9 mouse cellular contexts compared by ENCODE assay signal in genomic region chr7:101822836-101823757, GRCm38 (mm10). TPM values are rescaled to one million over a fixed set of nuclear protein-coding genes. Genes with fewer than 3 reads are reported as not detected.
DNase-seq lines count a peak whose midpoint lies in the region; ATAC-seq and TF ChIP-seq lines count a peak whose summit lies in the region.
"Had no signal": no experiment of that assay in that cellular context is flagged by ENCODE, and none has a peak within 500 bp of the region (broad histone marks: within the 10 kb centered on the region; RNA-seq: fewer than 3 reads in every experiment).

No protein-coding gene starts in this region.

- no peak overlapping the region for H3K9ac ChIP-seq in embryonic facial prominence, embryonic 15.5 days
- no peak overlapping the region for H3K9ac ChIP-seq in kidney, embryonic 14.5 days (ENCODE audit: low read depth, low read length)

- H3K9me3 ChIP-seq in embryonic facial prominence, embryonic 15.5 days (replicated peaks) = no peaks in the 10 kb centered on the region
- H3K9me3 ChIP-seq in kidney, embryonic 14.5 days (ENCODE audit: control insufficient read depth, low read length) = no peaks in the 10 kb centered on the region

- no peak for DNase-seq in layer of hippocampus, adult 2 months (ENCODE audit: low spot score in 2 of 2)
- no peak for DNase-seq in layer of hippocampus, postnatal 14 days (ENCODE audit: low spot score in 2 of 2)
- no peak for DNase-seq in ovary, postnatal 10 days (ENCODE audit: low spot score)
- no peak for DNase-seq in gastrocnemius, postnatal 14 days
- DNase-seq in left cerebral cortex, postnatal 14 days (ENCODE audit: low spot score in 2 of 2) = no peak

- no peak overlapping the region for H3K27ac ChIP-seq in layer of hippocampus, adult 2 months
- no peak overlapping the region for H3K27ac ChIP-seq in embryonic facial prominence, embryonic 15.5 days (replicated peaks)
- H3K27ac ChIP-seq in kidney, embryonic 14.5 days (ENCODE audit: low read depth, low read length) = no peak overlapping the region

- peaks cover 58% of the 10 kb centered on the region for H3K27me3 ChIP-seq in embryonic facial prominence, embryonic 15.5 days
- H3K27me3 ChIP-seq in kidney, embryonic 14.5 days (ENCODE audit: control insufficient read depth, insufficient read depth, low read length) = peaks cover 44% of the 10 kb centered on the region

- intact Hi-C loops in gastrocnemius, postnatal 14 days (cut with DNase I; ENCODE audit: low total_unique reads) = no loop called here
- intact Hi-C loops in left cerebral cortex, postnatal 14 days (cut with DNase I) = no loop called here

- peaks cover 25% of the 10 kb centered on the region for H3K4me1 ChIP-seq in embryonic facial prominence, embryonic 15.5 days
- peaks cover 28% of the 10 kb centered on the region for H3K4me1 ChIP-seq in kidney, embryonic 14.5 days (ENCODE audit: control insufficient read depth, insufficient read depth, low read length)

- WGBS in embryonic facial prominence, embryonic 15.5 days = 37% methylated on average over 32 of the region's 32 CpGs
- 25% methylated on average over 32 of the region's 32 CpGs for WGBS in kidney, embryonic 14.5 days

- no peak overlapping the region for H3K4me2 ChIP-seq in embryonic facial prominence, embryonic 15.5 days (replicated peaks)
- peak overlapping the region; percentile 89; the same call in 1 of the 2 replicates for H3K4me2 ChIP-seq in kidney, embryonic 14.5 days (replicated peaks; ENCODE audit: low read depth, low read length)

- no peak overlapping the region for H3K4me3 ChIP-seq in layer of hippocampus, adult 2 months
- H3K4me3 ChIP-seq in embryonic facial prominence, embryonic 15.5 days (replicated peaks) = no peak overlapping the region
- no peak overlapping the region for H3K4me3 ChIP-seq in kidney, embryonic 14.5 days (ENCODE audit: low read length)

- peak; percentile 62 for TF ChIP-seq CTCF in layer of hippocampus, adult 2 months (conservative IDR thresholded peaks at IDR 0.05)

- peak; percentile 27 for ATAC-seq in embryonic facial prominence, embryonic 15.5 days (ENCODE audit: insufficient number of reproducible peaks, low FRiP score, low TSS enrichment, low read depth)
- peak; percentile 7; the same call in 1 of the 2 replicates for ATAC-seq in kidney, embryonic 14.5 days (ENCODE audit: low FRiP score, low TSS enrichment)
- peak; percentile 52; the same call in 1 of the 2 replicates for ATAC-seq in megakaryocyte progenitor cell, adult 5-6 weeks (replicated peaks; ENCODE audit: poor library complexity)

- H3K36me3 ChIP-seq in embryonic facial prominence, embryonic 15.5 days = peaks cover 40% of the 10 kb centered on the region
- H3K36me3 ChIP-seq in kidney, embryonic 14.5 days (ENCODE audit: control insufficient read depth, insufficient read depth, low read length) = peaks cover 53% of the 10 kb centered on the region

RNA-seq across cellular contexts. Expression of gene Phox2a, which starts 5.0 kb away (rescaled TPM):
- total RNA-seq in layer of hippocampus, adult 2 months (2021) = not detected
- total RNA-seq in layer of hippocampus, postnatal 14 days (2021) = not detected
- 0.34 and 0.45 TPM in 2 replicates for polyA plus RNA-seq in embryonic facial prominence, embryonic 15.5 days (2015; fragmentation: Nextera tagmentation; extraction: Ambion mirVana)
- not detected in 2 replicates for polyA plus RNA-seq in kidney, embryonic 14.5 days (2014; fragmentation: Nextera tagmentation; extraction: Ambion mirVana)
- not detected in 2 replicates for total RNA-seq in megakaryocyte progenitor cell, adult 5-6 weeks (2015)
- total RNA-seq in megakaryocyte progenitor cell, adult 5-6 weeks (2017) = not detected in 2 replicates
- total RNA-seq in gastrocnemius, postnatal 14 days (2021) = not detected
- not detected for total RNA-seq in left cerebral cortex, postnatal 14 days (2021)
- total RNA-seq: hematopoietic stem cell, adult 5-6 weeks had no signal

RNA-seq across cellular contexts. Expression of gene Inppl1, which starts 14.9 kb away (rescaled TPM):
- 10 to 100 TPM; 26.7 to 28.4 TPM for total RNA-seq in layer of hippocampus, adult 2 months (2021)
- total RNA-seq in layer of hippocampus, postnatal 14 days (2021) = 10 to 100 TPM; 32.9 to 36.0 TPM
- 48.0 and 57.4 TPM in 2 replicates for polyA plus RNA-seq in embryonic facial prominence, embryonic 15.5 days (2015; fragmentation: Nextera tagmentation; extraction: Ambion mirVana)
- 24.6 and 45.8 TPM in 2 replicates for polyA plus RNA-seq in kidney, embryonic 14.5 days (2014; fragmentation: Nextera tagmentation; extraction: Ambion mirVana)
- total RNA-seq in megakaryocyte progenitor cell, adult 5-6 weeks (2015) = 1.2 and 4.0 TPM in 2 replicates
- total RNA-seq in megakaryocyte progenitor cell, adult 5-6 weeks (2017) = 1.6 and 4.6 TPM in 2 replicates
- total RNA-seq in gastrocnemius, postnatal 14 days (2021) = 10 to 100 TPM; 67.0 to 73.8 TPM
- total RNA-seq in left cerebral cortex, postnatal 14 days (2021) = 10 to 100 TPM; 23.0 to 27.3 TPM

RNA-seq across cellular contexts. Expression of gene Folr2, which starts 33.9 kb away (rescaled TPM):
- total RNA-seq in layer of hippocampus, adult 2 months (2021) = under 1 TPM in 1 of 2 experiments, not detected in 1; 0.36 TPM
- 1 to 10 TPM in 1 of 2 experiments, under 1 TPM in 1; 0.90 to 1.1 TPM for total RNA-seq in layer of hippocampus, postnatal 14 days (2021)
- polyA plus RNA-seq in embryonic facial prominence, embryonic 15.5 days (2015; fragmentation: Nextera tagmentation; extraction: Ambion mirVana) = 3.5 and 4.2 TPM in 2 replicates
- 1.6 and 1.9 TPM in 2 replicates for polyA plus RNA-seq in kidney, embryonic 14.5 days (2014; fragmentation: Nextera tagmentation; extraction: Ambion mirVana)
- total RNA-seq in megakaryocyte progenitor cell, adult 5-6 weeks (2015) = not detected in 2 replicates
- not detected in 2 replicates for total RNA-seq in megakaryocyte progenitor cell, adult 5-6 weeks (2017)
- total RNA-seq in gastrocnemius, postnatal 14 days (2021) = 1 to 10 TPM; 2.8 to 6.1 TPM
- total RNA-seq in left cerebral cortex, postnatal 14 days (2021) = under 1 TPM; 0.76 to 0.83 TPM
- total RNA-seq: hematopoietic stem cell, adult 5-6 weeks had no signal

RNA-seq across cellular contexts. Expression of gene Anapc15, which starts 40.4 kb away (rescaled TPM):
- 10 to 100 TPM; 24.5 to 29.3 TPM for total RNA-seq in layer of hippocampus, adult 2 months (2021)
- 10 to 100 TPM; 31.7 to 35.3 TPM for total RNA-seq in layer of hippocampus, postnatal 14 days (2021)
- 56.6 and 61.0 TPM in 2 replicates for polyA plus RNA-seq in embryonic facial prominence, embryonic 15.5 days (2015; fragmentation: Nextera tagmentation; extraction: Ambion mirVana)
- polyA plus RNA-seq in kidney, embryonic 14.5 days (2014; fragmentation: Nextera tagmentation; extraction: Ambion mirVana) = 71.4 and 91.0 TPM in 2 replicates
- 56.2 and 70.6 TPM in 2 replicates for total RNA-seq in megakaryocyte progenitor cell, adult 5-6 weeks (2015)
- total RNA-seq in megakaryocyte progenitor cell, adult 5-6 weeks (2017) = 98.6 and 132 TPM in 2 replicates
- total RNA-seq in gastrocnemius, postnatal 14 days (2021) = 10 to 100 TPM; 23.7 to 27.7 TPM
- total RNA-seq in left cerebral cortex, postnatal 14 days (2021) = 10 to 100 TPM; 29.5 to 32.7 TPM

RNA-seq across cellular contexts. Expression of gene Folr1, which starts 47.5 kb away (rescaled TPM):
- total RNA-seq in layer of hippocampus, adult 2 months (2021) = 1 to 10 TPM in 1 of 2 experiments, not detected in 1; 1.2 TPM
- 10 to 100 TPM in 1 of 2 experiments, 1 to 10 TPM in 1; 4.4 to 35.6 TPM for total RNA-seq in layer of hippocampus, postnatal 14 days (2021)
- 0.35 and 0.81 TPM in 2 replicates for polyA plus RNA-seq in embryonic facial prominence, embryonic 15.5 days (2015; fragmentation: Nextera tagmentation; extraction: Ambion mirVana)
- 27.3 and 30.4 TPM in 2 replicates for polyA plus RNA-seq in kidney, embryonic 14.5 days (2014; fragmentation: Nextera tagmentation; extraction: Ambion mirVana)
- 0.74 and 1.9 TPM in 2 replicates for total RNA-seq in megakaryocyte progenitor cell, adult 5-6 weeks (2015)
- total RNA-seq in megakaryocyte progenitor cell, adult 5-6 weeks (2017) = 0.37 TPM in 1 of 2 replicates, not detected in the other
- 1 to 10 TPM; 1.6 to 2.2 TPM for total RNA-seq in gastrocnemius, postnatal 14 days (2021)
- total RNA-seq in left cerebral cortex, postnatal 14 days (2021) = 1 to 10 TPM; 4.2 to 5.7 TPM
- total RNA-seq: hematopoietic stem cell, adult 5-6 weeks had no signal

Comparison
In these comparisons a context has a peak if more than half of its experiments do, and no peak if none do; other contexts are left out.
1. RNA of gene Inppl1, which starts 14.9 kb away (total RNA-seq): 67.0 to 73.8 TPM in gastrocnemius, postnatal 14 days, 32.9 to 36.0 TPM in layer of hippocampus, postnatal 14 days, 26.7 to 28.4 TPM in layer of hippocampus, adult 2 months and 23.0 to 27.3 TPM in left cerebral cortex, postnatal 14 days; 1.2 to 4.6 TPM in megakaryocyte progenitor cell, adult 5-6 weeks; every median in the first group is over 4 times any median in the second.
2. Peak in every context shown above with its lines, with median percentiles within 50 percentile points of each other: ATAC-seq.